Mouse (Mus musculus): Measurements from ENCODE around the gene Sfxn1. TPM values are rescaled to one million over a fixed set of nuclear protein-coding genes. Genes with fewer than 3 reads are reported as not detected.

Sfxn1 gene
- total RNA-seq, 1 experiment from 2014 or later: 18.3 TPM

DNA sequence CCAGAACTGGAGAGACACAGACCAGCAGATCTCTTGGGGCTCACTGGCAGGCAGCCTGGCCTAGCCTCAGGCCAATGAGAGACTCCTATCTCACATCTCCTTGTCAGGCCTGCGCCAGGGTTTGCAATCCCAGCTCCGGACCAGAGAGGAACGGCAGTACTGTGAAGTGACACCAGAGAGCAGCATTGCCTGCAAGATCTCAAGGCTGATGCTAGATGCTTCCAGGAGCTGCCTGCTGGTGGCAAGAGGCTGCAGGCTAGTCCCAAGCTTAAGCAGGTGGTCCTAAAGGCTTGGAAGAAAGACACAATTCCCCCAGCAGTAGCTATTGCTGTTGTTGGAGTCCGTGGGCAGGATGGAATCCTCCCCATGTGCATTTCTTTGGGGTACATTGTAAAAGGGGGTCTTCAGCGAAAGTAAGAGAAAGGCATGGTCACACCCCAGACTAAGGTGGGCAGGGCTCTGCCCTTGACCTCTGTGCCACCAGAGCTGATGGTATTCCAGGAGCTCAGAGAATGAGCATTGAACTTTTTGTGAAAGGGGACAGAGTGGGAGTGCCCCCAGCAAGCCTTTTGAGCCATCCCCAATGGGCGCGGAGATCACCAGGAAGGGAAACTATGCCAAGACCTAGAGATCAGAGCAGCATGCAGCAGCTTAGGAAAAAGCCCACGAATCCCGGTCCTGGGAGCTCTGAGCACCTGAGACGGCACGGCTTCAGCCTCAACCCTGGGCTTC is 42.3 kb downstream of the Sfxn1 start:
- peak; percentile 62; the same call in 1 of the 2 replicates for ATAC-seq (ENCODE audit: extremely low read depth, insufficient number of reproducible peaks, low FRiP score, poor library complexity, severe bottlenecking)

DNA sequence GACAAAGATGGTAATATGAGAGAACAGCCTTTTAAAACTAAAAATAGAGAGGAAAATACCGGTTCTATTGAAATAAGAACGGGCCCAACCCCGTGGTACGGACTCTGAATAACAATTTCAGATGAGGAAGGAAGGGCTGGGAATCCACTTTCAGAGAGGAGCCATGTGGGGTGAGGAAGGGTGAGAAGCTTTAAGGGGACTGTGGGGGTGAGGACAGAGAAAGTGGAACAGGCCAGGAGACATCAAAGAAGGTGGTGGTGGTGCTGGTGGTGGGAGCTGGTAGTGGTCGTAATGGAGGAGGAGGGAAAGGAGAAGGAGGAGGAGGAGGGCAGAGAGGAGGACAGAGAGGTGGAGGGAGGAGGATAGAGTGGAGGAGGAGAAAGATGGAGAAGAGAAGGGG is 43.3 kb downstream of the Sfxn1 start:
- ATAC-seq (ENCODE audit: extremely low read depth, insufficient number of reproducible peaks, low FRiP score, poor library complexity, severe bottlenecking): no peak

DNA sequence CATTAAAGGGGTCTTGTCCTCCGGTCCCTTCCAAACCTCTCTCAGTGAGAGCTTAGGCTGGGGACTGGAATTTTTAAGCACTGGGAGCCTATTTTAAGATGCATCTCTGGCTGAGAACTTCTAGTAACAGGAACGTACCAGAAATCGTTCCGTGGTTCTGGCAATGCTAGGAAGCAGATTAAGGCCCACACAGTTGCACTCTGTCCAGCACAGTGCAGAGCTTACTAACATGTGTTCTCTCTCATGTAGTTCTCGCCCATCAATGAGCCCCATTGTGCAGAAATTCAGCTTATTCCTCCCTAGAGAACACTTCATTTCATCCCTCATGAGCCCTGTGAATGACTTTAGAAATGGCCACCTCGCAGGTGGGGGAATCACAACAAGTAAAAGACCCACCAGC is 44.1 kb downstream of the Sfxn1 start:
- ATAC-seq (ENCODE audit: extremely low read depth, insufficient number of reproducible peaks, low FRiP score, poor library complexity, severe bottlenecking): no peak

DNA sequence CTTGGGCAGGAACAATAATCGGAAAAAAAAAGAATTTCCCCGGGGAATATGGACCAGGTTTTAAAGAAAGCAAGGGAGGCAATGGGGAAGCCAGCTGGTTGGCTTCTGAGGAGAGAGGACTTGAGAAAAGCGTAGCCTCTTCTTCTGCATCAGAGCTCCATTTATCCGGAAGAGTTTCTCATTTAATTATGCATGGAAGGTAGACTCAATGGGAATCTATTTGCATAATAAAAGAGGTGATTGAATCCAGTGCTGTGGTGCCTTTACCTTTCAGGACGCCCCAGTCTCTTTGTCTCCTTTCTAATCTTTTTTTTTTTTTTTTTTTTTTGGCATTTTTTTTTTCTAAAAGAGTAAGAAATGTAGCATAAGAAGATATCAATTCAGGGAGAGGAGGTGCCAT is 46.7 kb downstream of the Sfxn1 start:
- ATAC-seq (ENCODE audit: extremely low read depth, insufficient number of reproducible peaks, low FRiP score, poor library complexity, severe bottlenecking): no peak

DNA sequence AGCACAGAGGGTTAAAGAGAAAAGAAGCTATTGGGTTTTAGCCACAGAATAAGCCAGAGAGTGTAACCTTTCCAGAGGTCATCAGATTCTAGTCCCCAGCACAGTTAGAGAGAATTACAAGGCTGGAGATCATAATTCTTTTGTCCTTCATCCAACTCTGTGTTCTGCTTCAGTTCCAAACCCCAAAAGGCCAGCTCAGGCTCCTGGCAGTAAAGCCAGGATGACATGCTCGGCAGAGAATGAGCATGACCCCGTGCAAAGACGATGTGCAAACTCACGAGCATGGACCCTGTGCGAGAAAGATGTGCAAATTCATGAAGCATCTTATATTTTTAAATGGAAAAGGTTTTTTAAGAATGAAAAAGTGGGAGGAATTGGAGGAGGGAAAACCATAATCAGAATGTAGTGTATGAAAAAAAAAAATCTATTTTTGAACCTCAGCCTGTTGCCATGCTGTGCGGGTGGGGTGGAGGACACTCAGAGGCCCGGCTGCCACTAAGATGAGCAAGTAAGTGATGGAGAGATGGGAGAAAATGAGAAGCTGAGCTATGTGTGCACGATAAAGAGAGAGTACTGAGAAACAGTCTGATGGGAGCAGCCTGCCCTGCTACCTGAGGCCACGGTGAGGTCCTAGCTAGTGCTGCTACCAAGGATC is 66.2 kb downstream of the Sfxn1 start:
- no peak for ATAC-seq (ENCODE audit: extremely low read depth, insufficient number of reproducible peaks, low FRiP score, poor library complexity, severe bottlenecking)

DNA sequence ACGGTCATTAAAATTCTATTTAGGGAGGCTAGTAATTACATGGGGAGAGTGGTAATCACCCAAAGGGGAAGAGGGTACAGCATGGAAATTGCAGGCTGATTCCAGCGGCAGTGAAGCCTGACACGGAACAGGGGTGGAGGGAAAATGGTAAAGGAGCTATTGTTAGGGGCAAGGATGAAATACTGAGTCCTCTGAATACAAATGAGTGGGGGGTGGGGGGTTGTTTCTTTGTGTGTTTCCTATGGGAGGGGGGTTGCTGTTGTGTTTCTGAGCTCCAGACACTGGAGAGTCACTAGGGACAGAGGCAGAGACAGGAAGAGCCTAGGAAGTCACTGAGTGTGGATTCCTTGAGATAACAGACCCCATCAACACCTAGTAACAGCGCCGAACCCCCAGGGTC is 72.1 kb downstream of the Sfxn1 start:
- no peak for ATAC-seq (ENCODE audit: extremely low read depth, insufficient number of reproducible peaks, low FRiP score, poor library complexity, severe bottlenecking)

DNA sequence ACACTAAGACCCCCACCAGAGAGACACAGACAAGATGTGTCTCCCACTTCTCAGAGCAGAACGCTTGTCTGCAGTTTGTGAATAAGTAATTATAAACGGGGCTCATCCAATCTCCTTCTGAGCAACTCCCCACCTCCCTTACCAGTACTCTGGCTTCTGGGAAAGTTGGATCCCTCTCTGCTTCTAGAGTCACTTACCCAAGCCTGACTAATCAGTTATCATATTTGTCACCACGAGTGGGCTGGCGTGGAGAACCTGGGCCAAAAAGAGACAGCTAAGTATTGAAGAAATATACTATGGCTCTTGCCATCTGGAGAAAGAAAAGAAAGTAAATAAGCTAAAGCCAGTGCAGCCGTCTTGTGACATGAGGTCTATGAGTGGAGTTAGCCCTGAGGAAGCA is 73.0 kb downstream of the Sfxn1 start:
- no peak for ATAC-seq (ENCODE audit: extremely low read depth, insufficient number of reproducible peaks, low FRiP score, poor library complexity, severe bottlenecking)

DNA sequence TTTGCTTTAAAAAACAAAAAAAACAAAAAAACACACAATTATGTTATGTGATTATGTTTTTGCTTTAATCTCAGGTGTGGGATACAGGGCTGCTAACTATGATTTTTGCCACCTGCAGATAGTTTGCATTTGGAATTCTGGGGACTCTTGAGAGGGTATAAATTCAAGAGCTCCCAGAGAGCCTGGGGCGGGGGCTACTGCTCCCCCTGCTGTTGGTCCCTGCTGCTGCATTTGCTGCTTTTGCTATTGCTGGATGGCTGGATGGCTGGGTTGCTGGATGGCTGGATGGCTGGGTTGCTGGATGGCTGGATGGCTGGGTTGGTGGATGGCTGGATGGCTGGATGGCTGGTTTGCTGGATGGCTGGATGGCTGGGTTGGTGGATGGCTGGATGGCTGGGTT is 75.7 kb downstream of the Sfxn1 start:
- ATAC-seq (ENCODE audit: extremely low read depth, insufficient number of reproducible peaks, low FRiP score, poor library complexity, severe bottlenecking): no peak

DNA sequence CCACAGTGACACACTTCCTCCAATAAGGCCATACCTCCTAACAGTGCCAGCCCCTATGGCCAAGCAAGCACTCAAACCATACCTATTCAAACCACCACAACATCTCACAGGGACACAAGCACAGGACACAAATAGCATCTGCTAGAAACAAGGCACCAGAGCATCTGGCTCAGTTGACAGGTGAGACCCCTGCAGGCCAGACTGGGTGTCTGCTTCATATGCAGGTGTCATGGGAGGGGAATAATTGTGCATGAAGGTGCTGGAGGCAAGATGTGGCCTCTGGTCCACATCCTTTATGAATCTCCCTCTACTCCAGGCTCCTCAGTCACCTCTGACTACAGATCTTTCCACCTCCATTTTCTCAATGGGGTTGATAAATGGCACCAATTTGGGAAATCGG is 80.8 kb downstream of the Sfxn1 start:
- no peak for ATAC-seq (ENCODE audit: extremely low read depth, insufficient number of reproducible peaks, low FRiP score, poor library complexity, severe bottlenecking)

DNA sequence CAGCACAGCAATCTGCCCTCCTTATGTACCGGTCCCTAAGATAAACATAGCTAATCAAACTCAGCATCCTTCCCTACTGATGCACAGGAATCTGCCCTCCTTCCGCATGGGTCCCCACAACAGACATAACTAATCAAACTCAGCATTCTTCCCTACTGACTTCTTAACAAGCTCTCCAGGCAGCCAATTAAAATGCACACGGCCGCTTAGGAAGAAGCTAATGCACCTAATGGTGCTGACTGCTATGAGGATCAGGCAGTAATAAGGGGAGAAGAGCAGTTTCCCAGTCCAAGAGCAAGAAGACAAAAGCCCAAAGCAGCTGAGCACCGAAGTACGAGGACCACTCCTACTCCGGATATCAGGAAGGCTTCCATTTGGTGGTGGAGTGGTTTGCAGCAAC is 81.2 kb downstream of the Sfxn1 start:
- ATAC-seq (ENCODE audit: extremely low read depth, insufficient number of reproducible peaks, low FRiP score, poor library complexity, severe bottlenecking): no peak

DNA sequence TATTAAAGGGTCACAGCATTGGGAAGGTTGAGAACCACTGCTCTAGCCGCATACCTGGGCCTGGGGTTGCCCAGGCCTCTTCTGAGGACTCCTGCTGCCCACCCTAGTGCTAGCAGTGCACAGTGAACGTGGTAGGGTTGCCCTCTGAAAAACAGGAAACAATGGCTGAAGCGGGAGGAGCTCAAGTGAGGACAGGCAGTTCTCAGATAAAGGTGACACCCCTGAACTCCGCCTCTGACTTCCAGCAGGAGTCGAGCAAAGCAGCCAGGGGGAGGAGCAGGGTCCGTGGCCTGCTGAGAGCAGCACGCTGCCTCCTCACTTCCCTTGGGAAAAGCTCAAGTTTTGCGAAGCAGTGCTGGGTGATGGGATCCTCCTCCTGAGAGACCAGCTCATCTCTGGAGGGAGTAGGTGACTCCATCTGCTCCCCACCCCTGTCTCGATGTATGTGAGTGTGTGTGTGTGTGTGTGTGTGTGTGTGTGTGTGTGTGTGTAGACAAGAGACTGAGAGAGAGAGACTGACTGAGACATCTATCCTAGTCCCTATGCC is 82.1 kb downstream of the Sfxn1 start:
- ATAC-seq (ENCODE audit: extremely low read depth, insufficient number of reproducible peaks, low FRiP score, poor library complexity, severe bottlenecking): no peak

DNA sequence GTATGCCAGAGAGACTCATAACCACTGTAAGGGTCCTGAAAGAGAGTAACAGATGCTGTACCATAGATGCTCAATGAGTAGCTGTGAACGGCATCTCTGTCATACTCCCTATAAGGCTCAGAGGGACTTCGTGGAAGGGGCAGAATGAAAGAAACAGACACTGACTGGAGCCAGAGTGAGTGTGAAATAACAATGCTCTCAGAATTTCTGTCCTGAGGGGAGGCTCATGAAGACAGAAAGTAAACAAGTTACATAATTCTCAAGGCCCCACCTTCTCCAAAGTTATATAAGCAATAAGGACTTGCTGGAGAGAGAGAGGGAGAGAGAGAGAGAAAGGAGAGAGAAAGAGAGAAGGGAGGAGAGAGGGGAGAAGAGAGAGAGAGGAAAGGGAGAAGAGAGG is 84.2 kb downstream of the Sfxn1 start:
- ATAC-seq (ENCODE audit: extremely low read depth, insufficient number of reproducible peaks, low FRiP score, poor library complexity, severe bottlenecking): no peak

Other genes starting within 250 kb of the Sfxn1 start
- gene Drd1, start 16.2 kb upstream of the Sfxn1 start, total RNA-seq (2017): not detected in 2 replicates
- 31.4 and 32.7 TPM in 2 replicates for gene Hrh2, start 120.3 kb downstream of the Sfxn1 start, total RNA-seq (2017)